Mouse (Mus musculus): ENCODE measurements around the gene Kcnq4. TPM values are rescaled to one million over a fixed set of nuclear protein-coding genes. Genes with fewer than 3 reads are reported as not detected.

Kcnq4 gene
- polyA plus RNA-seq (2014; fragmentation: Nextera tagmentation; extraction: Ambion mirVana), result 0.51 and 0.73 TPM in 2 replicates

GRCm38 (mm10) chr4:120747941-120748866 is at the start of gene Kcnq4:
Gene Kcnq4 (minus strand): TSS chr4:120748612.
- ATAC-seq (ENCODE audit: low FRiP score, low TSS enrichment), result no peak
- Histone ChIP-seq H3K36me3 (ENCODE audit: control insufficient read depth, insufficient read depth, low read length) (no peaks in the 10 kb centered on the region), H3K27me3 (ENCODE audit: control insufficient read depth, insufficient read depth, low read length) (peaks cover 36% of the 10 kb centered on the region), H3K9ac (ENCODE audit: low read depth, low read length) (peak within 1 kb of the TSS; percentile 64), H3K9me3 (ENCODE audit: control insufficient read depth, low read length) (no peaks in the 10 kb centered on the region), H3K27ac (ENCODE audit: low read depth, low read length) (no peak within 1 kb of the TSS), H3K4me2 (replicated peaks; ENCODE audit: low read depth, low read length) (peak within 1 kb of the TSS; percentile 100), H3K4me3 (ENCODE audit: low read length) (peak within 1 kb of the TSS; percentile 59), H3K4me1 (ENCODE audit: control insufficient read depth, insufficient read depth, low read length) (peaks cover 16% of the 10 kb centered on the region)
- 2% methylated on average over 40 of the region's 42 CpGs for WGBS

GRCm38 (mm10) chr4:120796687-120797086 is 48.3 kb upstream of the Kcnq4 start:
- 79% methylated on average over 2 of the region's 2 CpGs for WGBS
- no peak overlapping the region for H3K27ac ChIP-seq (ENCODE audit: low read depth, low read length)
- H3K36me3 ChIP-seq (ENCODE audit: control insufficient read depth, insufficient read depth, low read length), result no peaks in the 10 kb centered on the region
- H3K4me3 ChIP-seq (ENCODE audit: low read length), result no peak overlapping the region
- H3K27me3 ChIP-seq (ENCODE audit: control insufficient read depth, insufficient read depth, low read length), result no peaks in the 10 kb centered on the region
- H3K4me1 ChIP-seq (ENCODE audit: control insufficient read depth, insufficient read depth, low read length), result no peaks in the 10 kb centered on the region
- ATAC-seq (ENCODE audit: low FRiP score, low TSS enrichment), result no peak
- no peak overlapping the region for H3K4me2 ChIP-seq (replicated peaks; ENCODE audit: low read depth, low read length)
- no peaks in the 10 kb centered on the region for H3K9me3 ChIP-seq (ENCODE audit: control insufficient read depth, low read length)
- H3K9ac ChIP-seq (ENCODE audit: low read depth, low read length), result no peak overlapping the region

- Histone ChIP-seq H3K27ac (ENCODE audit: low read depth, low read length) (no peak overlapping the region), H3K4me1 (ENCODE audit: control insufficient read depth, insufficient read depth, low read length) (no peaks in the 10 kb centered on the region), H3K36me3 (ENCODE audit: control insufficient read depth, insufficient read depth, low read length) (peaks cover 2% of the 10 kb centered on the region; the same call in 1 of the 2 replicates), H3K27me3 (ENCODE audit: control insufficient read depth, insufficient read depth, low read length) (no peaks in the 10 kb centered on the region), H3K9ac (ENCODE audit: low read depth, low read length) (no peak overlapping the region), H3K4me3 (ENCODE audit: low read length) (no peak overlapping the region), H3K9me3 (ENCODE audit: control insufficient read depth, low read length) (no peaks in the 10 kb centered on the region), H3K4me2 (replicated peaks; ENCODE audit: low read depth, low read length) (no peak overlapping the region)
- no peak for ATAC-seq (ENCODE audit: low FRiP score, low TSS enrichment)
- 77% methylated on average over 1 of the region's 1 CpGs for WGBS
Measured at GRCm38 (mm10) chr4:120795646-120796045, 47.2 kb upstream of the Kcnq4 start.

- ATAC-seq (ENCODE audit: low FRiP score, low TSS enrichment), result no peak
- H3K4me3 ChIP-seq (ENCODE audit: low read length), result no peak overlapping the region
- WGBS, result 91% methylated on average over 2 of the region's 2 CpGs
- no peak overlapping the region for H3K4me2 ChIP-seq (replicated peaks; ENCODE audit: low read depth, low read length)
- H3K4me1 ChIP-seq (ENCODE audit: control insufficient read depth, insufficient read depth, low read length), result no peaks in the 10 kb centered on the region
- peaks cover 29% of the 10 kb centered on the region for H3K36me3 ChIP-seq (ENCODE audit: control insufficient read depth, insufficient read depth, low read length)
- no peak overlapping the region for H3K9ac ChIP-seq (ENCODE audit: low read depth, low read length)
- no peaks in the 10 kb centered on the region for H3K27me3 ChIP-seq (ENCODE audit: control insufficient read depth, insufficient read depth, low read length)
- H3K9me3 ChIP-seq (ENCODE audit: control insufficient read depth, low read length), result no peaks in the 10 kb centered on the region
- H3K27ac ChIP-seq (ENCODE audit: low read depth, low read length), result no peak overlapping the region
Measured at GRCm38 (mm10) chr4:120792918-120793317, 44.5 kb upstream of the Kcnq4 start.

GRCm38 (mm10) chr4:120790027-120790426 is 41.6 kb upstream of the Kcnq4 start:
- H3K4me2 ChIP-seq (replicated peaks; ENCODE audit: low read depth, low read length), result no peak overlapping the region
- WGBS, result 89% methylated on average over 4 of the region's 4 CpGs
- H3K27me3 ChIP-seq (ENCODE audit: control insufficient read depth, insufficient read depth, low read length), result no peaks in the 10 kb centered on the region
- H3K36me3 ChIP-seq (ENCODE audit: control insufficient read depth, insufficient read depth, low read length), result peaks cover 57% of the 10 kb centered on the region
- no peak overlapping the region for H3K9ac ChIP-seq (ENCODE audit: low read depth, low read length)
- H3K4me1 ChIP-seq (ENCODE audit: control insufficient read depth, insufficient read depth, low read length), result no peaks in the 10 kb centered on the region
- H3K27ac ChIP-seq (ENCODE audit: low read depth, low read length), result no peak overlapping the region
- ATAC-seq (ENCODE audit: low FRiP score, low TSS enrichment), result no peak
- H3K4me3 ChIP-seq (ENCODE audit: low read length), result no peak overlapping the region
- no peaks in the 10 kb centered on the region for H3K9me3 ChIP-seq (ENCODE audit: control insufficient read depth, low read length)

- H3K4me3 ChIP-seq (ENCODE audit: low read length), result no peak overlapping the region
- H3K27me3 ChIP-seq (ENCODE audit: control insufficient read depth, insufficient read depth, low read length), result no peaks in the 10 kb centered on the region
- H3K36me3 ChIP-seq (ENCODE audit: control insufficient read depth, insufficient read depth, low read length), result peaks cover 38% of the 10 kb centered on the region
- ATAC-seq (ENCODE audit: low FRiP score, low TSS enrichment), result no peak
- H3K27ac ChIP-seq (ENCODE audit: low read depth, low read length), result no peak overlapping the region
- H3K9me3 ChIP-seq (ENCODE audit: control insufficient read depth, low read length), result no peaks in the 10 kb centered on the region
- no peak overlapping the region for H3K9ac ChIP-seq (ENCODE audit: low read depth, low read length)
- 64% methylated on average over 5 of the region's 5 CpGs for WGBS
- no peaks in the 10 kb centered on the region for H3K4me1 ChIP-seq (ENCODE audit: control insufficient read depth, insufficient read depth, low read length)
- H3K4me2 ChIP-seq (replicated peaks; ENCODE audit: low read depth, low read length), result no peak overlapping the region
Measured at GRCm38 (mm10) chr4:120755801-120756200, 7.4 kb upstream of the Kcnq4 start.

- Histone ChIP-seq H3K9me3 (ENCODE audit: control insufficient read depth, low read length) (no peaks in the 10 kb centered on the region), H3K9ac (ENCODE audit: low read depth, low read length) (no peak overlapping the region), H3K27me3 (ENCODE audit: control insufficient read depth, insufficient read depth, low read length) (no peaks in the 10 kb centered on the region), H3K4me2 (replicated peaks; ENCODE audit: low read depth, low read length) (no peak overlapping the region), H3K4me3 (ENCODE audit: low read length) (no peak overlapping the region), H3K4me1 (ENCODE audit: control insufficient read depth, insufficient read depth, low read length) (no peaks in the 10 kb centered on the region), H3K27ac (ENCODE audit: low read depth, low read length) (no peak overlapping the region), H3K36me3 (ENCODE audit: control insufficient read depth, insufficient read depth, low read length) (peaks cover 33% of the 10 kb centered on the region)
- peak; percentile 58; the same call in 1 of the 2 replicates for ATAC-seq (ENCODE audit: low FRiP score, low TSS enrichment)
- 7% methylated on average over 1 of the region's 1 CpGs for WGBS
Measured at GRCm38 (mm10) chr4:120755299-120755698, 6.9 kb upstream of the Kcnq4 start.

GRCm38 (mm10) chr4:120749601-120750000 is 1.2 kb upstream of the Kcnq4 start:
- ATAC-seq (ENCODE audit: low FRiP score, low TSS enrichment), result no peak
- peaks cover 36% of the 10 kb centered on the region for H3K27me3 ChIP-seq (ENCODE audit: control insufficient read depth, insufficient read depth, low read length)
- 60% methylated on average over 2 of the region's 2 CpGs for WGBS
- H3K4me3 ChIP-seq (ENCODE audit: low read length), result no peak overlapping the region
- H3K27ac ChIP-seq (ENCODE audit: low read depth, low read length), result no peak overlapping the region
- H3K9ac ChIP-seq (ENCODE audit: low read depth, low read length), result no peak overlapping the region
- H3K36me3 ChIP-seq (ENCODE audit: control insufficient read depth, insufficient read depth, low read length), result no peaks in the 10 kb centered on the region
- peaks cover 9% of the 10 kb centered on the region; the same call in 1 of the 2 replicates for H3K4me1 ChIP-seq (ENCODE audit: control insufficient read depth, insufficient read depth, low read length)
- H3K9me3 ChIP-seq (ENCODE audit: control insufficient read depth, low read length), result no peaks in the 10 kb centered on the region
- H3K4me2 ChIP-seq (replicated peaks; ENCODE audit: low read depth, low read length), result no peak overlapping the region

- peaks cover 19% of the 10 kb centered on the region for H3K4me1 ChIP-seq (ENCODE audit: control insufficient read depth, insufficient read depth, low read length)
- H3K4me2 ChIP-seq (replicated peaks; ENCODE audit: low read depth, low read length), result peak overlapping the region; percentile 100
- H3K36me3 ChIP-seq (ENCODE audit: control insufficient read depth, insufficient read depth, low read length), result no peaks in the 10 kb centered on the region
- no peaks in the 10 kb centered on the region for H3K9me3 ChIP-seq (ENCODE audit: control insufficient read depth, low read length)
- peak overlapping the region; percentile 59 for H3K4me3 ChIP-seq (ENCODE audit: low read length)
- H3K9ac ChIP-seq (ENCODE audit: low read depth, low read length), result peak overlapping the region; percentile 64
- peak; percentile 36; the same call in 1 of the 2 replicates for ATAC-seq (ENCODE audit: low FRiP score, low TSS enrichment)
- under 1% methylated on average over 43 of the region's 75 CpGs for WGBS
- H3K27ac ChIP-seq (ENCODE audit: low read depth, low read length), result no peak overlapping the region
- H3K27me3 ChIP-seq (ENCODE audit: control insufficient read depth, insufficient read depth, low read length), result peaks cover 36% of the 10 kb centered on the region
Measured at GRCm38 (mm10) chr4:120747243-120747792, 1.1 kb downstream of the Kcnq4 start.

Measured in kidney, embryonic 14.5 days (tissue).